Mouse (Mus musculus) CH12.LX (cell line): ENCODE results near the gene Vapb.

Experiments used
- CHD2 ChIP-seq: IDR thresholded peaks from 2 replicates; pipeline ENCODE4 v1.6.1; 2011; ENCODE audit warnings: low read length, improper control_type of control experiment
- CTCF ChIP-seq, 2 experiments: IDR thresholded peaks in 1 of 2; conservative IDR thresholded peaks in 1 of 2; 2 replicates each; pipeline ENCODE4 v1.5.1; 2011 to 2012; ENCODE audit warnings: low read depth in 2 of 2, low read length in 2 of 2, improper control_type of control experiment in 1 of 2, inconsistent platforms in 1 of 2, mild to moderate bottlenecking in 1 of 2, moderate library complexity in 1 of 2
- EP300 ChIP-seq: IDR thresholded peaks from 2 replicates; pipeline ENCODE4 v1.6.1; 2011; ENCODE audit warnings: low read length, improper control_type of control experiment
- HCFC1 ChIP-seq: IDR thresholded peaks from 2 replicates; pipeline ENCODE4 v1.6.1; 2012; ENCODE audit warnings: low read depth, mild to moderate bottlenecking, inconsistent platforms, low read length, improper control_type of control experiment
- KAT2A ChIP-seq: IDR thresholded peaks from 2 replicates; pipeline ENCODE4 v1.6.1; 2012; ENCODE audit warnings: low read length, improper control_type of control experiment, inconsistent platforms; ENCODE audit not compliant: insufficient replicate concordance
- NRF1 ChIP-seq: IDR thresholded peaks from 2 replicates; pipeline ENCODE4 v1.6.1; 2014; ENCODE audit warnings: low read depth, mild to moderate bottlenecking, inconsistent platforms, low read length, improper control_type of control experiment, moderate library complexity
- POLR2A ChIP-seq: IDR thresholded peaks from 2 replicates; pipeline ENCODE4 v1.6.1; 2011; ENCODE audit warnings: low read depth, mild to moderate bottlenecking, improper control_type of control experiment, low read length
- TBP ChIP-seq: conservative IDR thresholded peaks from 2 replicates; pipeline ENCODE4 v1.6.1; 2011; ENCODE audit warnings: low read depth, low read length, improper control_type of control experiment
- ZC3H11A ChIP-seq: IDR thresholded peaks from 2 replicates; pipeline ENCODE4 v1.6.1; 2012; ENCODE audit warnings: low read depth, mild to moderate bottlenecking, inconsistent platforms, low read length, improper control_type of control experiment

DNA sequence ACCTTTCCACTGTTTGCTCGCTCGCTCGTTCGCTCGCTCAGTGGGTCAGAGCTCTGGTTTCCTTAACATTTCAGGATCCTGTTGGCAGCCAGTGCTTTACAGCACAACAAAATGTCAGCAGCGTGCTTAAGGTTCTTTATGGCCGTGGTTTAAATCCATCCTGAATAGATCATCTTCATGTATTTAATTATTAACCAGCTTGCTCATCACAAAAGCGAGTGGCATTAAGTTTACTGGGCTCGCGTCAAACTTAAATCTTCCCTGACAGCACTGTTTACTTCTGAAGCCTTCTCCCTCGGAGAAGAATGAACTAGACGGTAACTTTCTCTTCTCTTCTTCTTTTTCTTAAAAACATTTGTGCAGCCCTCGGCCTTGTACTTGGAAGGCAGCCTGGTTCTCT, 4.8 kb downstream of the Vapb start:
- no peak for TF ChIP-seq CTCF (conservative IDR thresholded peaks at IDR 0.05 in 1 of 2, IDR thresholded peaks at IDR 0.05 in 1 of 2; ENCODE audit: low read depth in 2 of 2, low read length in 2 of 2)
- TF ChIP-seq POLR2A = no peak
- TF ChIP-seq CHD2 = no peak
- no peak for TF ChIP-seq NRF1
- TF ChIP-seq ZC3H11A = no peak
- TF ChIP-seq HCFC1 = no peak
- TF ChIP-seq KAT2A = no peak
- TF ChIP-seq TBP = no peak
- no peak for TF ChIP-seq EP300
